Mouse (Mus musculus): ENCODE data around the gene Cirbp.
A peak's percentile ranks its signal among the peaks of the same experiment; 100 is the strongest.

DNA sequence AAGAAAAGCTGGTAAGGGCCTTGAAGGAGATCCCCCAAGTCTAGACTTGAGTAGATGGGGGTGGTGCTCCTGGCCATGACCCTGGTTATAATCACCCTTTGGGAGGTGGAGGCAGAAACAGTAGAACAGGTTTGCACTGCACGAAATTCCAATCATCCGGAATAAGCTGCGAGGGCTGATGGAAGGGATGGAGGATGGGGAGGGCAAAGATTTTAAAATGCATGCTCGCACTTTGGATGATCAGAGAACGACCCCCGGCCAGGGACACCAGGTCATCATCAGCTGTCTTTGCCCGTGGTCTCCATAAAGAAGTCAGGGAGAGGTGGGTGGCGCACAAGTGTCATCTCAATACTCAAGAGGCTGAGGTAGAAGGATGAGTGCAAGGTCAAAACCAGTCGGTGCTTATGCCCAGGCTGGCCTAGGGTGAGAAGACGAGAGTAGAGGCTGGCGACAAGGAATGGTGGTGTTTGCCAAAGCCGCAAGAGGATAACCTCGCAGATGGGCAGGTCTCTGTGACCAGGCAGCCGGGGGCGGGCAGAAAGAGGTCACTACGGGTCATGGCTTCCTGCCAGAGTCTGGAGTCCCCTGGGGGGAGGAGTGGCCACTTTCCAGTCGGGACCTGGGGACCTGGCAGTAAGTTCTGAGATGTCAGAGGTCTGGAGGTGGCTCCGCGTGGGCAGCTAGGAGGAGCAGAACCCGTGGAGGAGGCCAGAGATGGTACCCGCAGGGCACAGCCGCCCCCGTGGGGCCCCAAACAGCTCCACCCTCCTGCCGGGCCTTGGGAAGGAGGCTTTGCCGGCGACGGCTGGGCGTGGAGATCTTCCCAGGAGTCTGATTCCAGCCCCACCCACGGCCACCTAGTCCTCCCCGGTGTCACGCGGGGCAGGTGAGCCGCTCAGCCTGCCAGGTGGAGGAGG is 5.1 kb upstream of the Cirbp start:
- TF ChIP-seq CTCF (IDR thresholded peaks at IDR 0.05; ENCODE audit: low read depth) (peak; percentile 31), EP300 (IDR thresholded peaks at IDR 0.05; ENCODE audit: low read depth) (no peak)

All from liver, embryonic 14.5 days (tissue).